Mouse (Mus musculus): ENCODE results near the gene Lgals3.

Lgals3 gene

DNA sequence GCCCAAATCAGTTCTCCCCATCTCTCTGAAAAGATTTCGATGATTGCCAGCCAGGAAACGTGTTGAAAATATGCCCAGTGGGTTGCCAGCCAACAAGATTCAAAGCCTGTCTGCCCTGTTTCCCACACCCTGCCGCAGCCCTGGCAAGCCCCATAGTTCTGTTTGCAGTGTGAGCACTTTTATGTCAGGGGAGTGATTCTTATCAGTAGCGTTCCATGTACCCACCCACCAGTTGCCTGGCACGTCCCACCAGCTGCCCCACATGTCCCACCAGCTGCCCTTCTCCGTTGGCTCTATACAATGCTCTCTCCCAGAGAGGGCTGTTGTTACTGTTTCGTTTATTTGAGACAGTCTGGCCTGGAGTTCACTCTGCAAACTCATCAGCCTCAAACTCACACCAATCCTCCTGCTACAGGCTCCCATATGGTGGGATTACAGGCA, 650 bp upstream of the Lgals3 start:
- in situ Hi-C loops (cut with MboI; ENCODE audit: unreplicated experiment in 2 of 2): no loop called here

DNA sequence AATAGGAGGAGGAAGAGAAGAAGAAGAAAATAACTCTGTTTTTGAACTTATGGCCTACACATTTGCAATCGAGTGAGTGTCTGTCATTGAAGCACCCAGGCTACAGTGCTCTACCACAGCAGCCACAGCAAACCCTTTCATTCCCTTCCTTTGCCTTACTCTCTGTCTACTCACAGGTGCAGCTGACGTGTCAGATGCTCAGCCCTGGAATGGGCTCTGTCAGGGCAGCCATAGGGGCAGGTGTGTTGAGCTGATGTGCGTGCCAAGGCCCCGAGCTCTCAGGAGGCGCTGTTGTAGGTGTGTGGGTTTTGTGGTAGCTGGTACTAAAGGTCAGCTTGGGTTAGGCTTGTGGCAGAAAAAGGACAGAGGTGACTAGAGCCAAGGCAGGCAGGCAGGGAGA, 2.2 kb downstream of the Lgals3 start:
- in situ Hi-C loops (cut with MboI; ENCODE audit: unreplicated experiment in 2 of 2): no loop called here

DNA sequence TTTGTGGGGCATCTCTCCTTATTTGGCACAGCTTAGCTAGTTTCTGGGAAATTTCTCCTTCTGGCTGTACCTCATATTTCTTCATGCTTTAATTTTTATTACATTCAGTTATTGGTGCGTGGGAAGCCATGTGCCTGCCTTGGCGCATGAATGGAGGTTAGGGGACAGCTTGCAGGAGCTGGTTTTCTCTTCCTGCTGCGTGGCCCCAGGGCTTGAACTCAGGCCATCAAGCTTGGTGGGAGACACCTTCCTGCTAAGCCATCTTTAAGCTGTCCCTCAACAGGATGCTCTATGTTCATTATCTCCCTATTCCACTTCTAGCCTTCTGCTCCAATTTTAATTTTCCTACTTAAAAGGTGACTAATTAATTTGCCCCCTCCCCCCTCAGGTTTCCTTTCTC, 3.2 kb downstream of the Lgals3 start:
- in situ Hi-C loops (cut with MboI; ENCODE audit: unreplicated experiment in 2 of 2): no loop called here

DNA sequence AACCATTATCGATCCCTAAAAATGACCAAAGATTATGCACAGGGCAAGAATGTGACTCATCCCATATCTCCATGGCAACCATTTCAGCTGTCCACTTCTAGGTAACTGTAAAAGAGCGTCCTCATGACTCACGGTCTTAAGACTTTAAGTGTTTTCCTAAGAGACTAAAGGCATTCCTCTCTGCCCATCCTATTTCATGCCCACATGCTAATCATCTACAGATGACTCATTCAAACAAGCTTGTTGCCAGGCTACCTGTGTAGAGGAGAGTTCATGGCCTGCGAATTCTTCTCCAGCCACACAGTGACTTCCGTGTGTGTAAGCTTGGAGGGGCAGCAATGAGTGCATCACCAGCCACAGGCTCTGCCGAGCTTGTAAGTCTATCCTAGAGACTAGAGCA, 4.1 kb downstream of the Lgals3 start:
- in situ Hi-C loops (cut with MboI; ENCODE audit: unreplicated experiment in 2 of 2): no loop called here

DNA sequence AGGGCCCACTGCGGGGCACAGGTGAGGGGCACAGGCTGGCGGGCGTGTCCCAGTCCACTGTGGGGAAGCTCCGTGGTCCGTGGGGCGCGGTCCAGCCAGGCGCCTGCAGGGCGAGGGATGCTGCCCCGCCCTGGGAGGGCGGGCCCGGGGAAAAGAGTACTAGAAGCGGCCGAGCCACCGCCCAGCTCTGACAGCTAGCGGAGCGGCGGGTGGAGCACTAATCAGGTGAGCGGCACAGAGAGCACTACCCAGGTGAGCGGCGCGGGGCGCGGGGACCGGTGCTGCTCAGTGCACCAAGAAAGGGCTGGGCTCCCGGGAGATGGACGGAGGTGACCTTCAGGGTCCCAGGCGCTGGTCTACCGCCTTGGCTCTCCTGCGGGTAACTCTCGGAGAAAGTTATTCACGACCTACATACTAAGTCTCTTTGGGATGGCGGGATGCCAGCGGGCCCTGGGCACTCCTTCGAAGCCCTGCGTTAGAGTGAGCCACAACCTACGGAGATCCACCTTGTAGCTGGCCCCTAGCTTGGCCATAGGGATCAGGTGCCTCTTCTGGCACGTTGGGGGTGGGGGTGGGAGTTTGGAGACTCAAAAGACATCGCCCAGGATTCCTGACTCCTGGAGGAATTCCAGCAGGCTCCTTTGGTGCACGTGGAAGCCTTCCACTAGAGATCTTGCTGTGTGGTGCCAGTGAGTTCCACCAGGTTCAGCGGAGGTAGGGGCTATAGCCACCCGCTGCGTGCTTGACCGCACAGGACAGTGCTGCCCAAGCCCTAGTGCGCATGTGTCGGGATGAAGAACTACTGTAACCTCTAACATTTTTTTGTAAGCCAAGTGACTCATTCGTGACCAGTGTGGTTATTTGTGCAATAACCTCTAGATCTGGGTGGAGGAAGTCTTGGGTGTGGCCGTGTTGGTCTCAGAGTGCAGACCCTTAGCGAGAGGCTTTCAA, 6.5 kb downstream of the Lgals3 start:
- in situ Hi-C loops (cut with MboI; ENCODE audit: unreplicated experiment in 2 of 2): no loop called here

DNA sequence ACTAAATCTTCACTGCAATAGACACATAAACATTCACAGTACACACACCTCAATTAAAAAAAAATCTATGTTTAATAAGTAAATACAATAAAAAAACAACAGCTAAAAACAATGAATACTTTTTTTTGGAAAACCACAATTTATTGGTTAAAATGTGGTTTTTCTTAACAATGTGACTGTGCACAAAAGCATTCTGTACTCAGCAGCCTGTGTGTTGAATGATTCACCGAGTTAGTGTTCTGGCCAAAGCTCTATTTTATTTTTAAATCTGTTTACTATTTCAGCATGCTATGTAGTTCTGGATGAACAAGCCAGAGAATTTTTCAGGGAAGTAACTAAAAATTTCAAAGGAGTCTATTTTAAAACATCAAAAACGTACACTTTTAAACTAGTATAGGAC, 9.0 kb downstream of the Lgals3 start:
- in situ Hi-C loops (cut with MboI; ENCODE audit: unreplicated experiment in 2 of 2): loop anchor here in 1 of 2 experiments (25.0 kb wide), 1 partner anchor 489 kb away; the partner anchor contains the start of gene Samd4

DNA sequence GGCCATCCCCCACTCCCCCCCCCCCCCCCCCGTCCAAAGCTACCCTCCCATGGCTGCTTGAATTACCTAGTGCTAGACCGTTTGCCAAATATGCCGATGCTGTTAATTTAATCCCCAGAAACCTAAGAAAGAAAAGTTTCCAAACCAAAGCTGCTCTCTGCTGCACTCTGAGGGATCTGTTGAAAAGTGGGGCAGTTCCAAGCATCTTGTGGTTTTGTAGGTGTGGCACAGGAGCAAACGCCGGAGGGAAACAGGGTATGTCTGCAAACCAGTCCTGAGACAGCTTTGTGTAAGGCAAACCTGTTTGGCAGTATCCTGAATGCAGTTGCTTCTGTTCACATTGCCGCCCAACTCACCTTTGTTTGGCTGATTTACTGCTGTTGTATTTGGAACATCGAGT, 10.8 kb downstream of the Lgals3 start:
- in situ Hi-C loops (cut with MboI; ENCODE audit: unreplicated experiment in 2 of 2): loop anchor here in 1 of 2 experiments (25.0 kb wide), 1 partner anchor 491 kb away; the partner anchor contains the start of gene Samd4

DNA sequence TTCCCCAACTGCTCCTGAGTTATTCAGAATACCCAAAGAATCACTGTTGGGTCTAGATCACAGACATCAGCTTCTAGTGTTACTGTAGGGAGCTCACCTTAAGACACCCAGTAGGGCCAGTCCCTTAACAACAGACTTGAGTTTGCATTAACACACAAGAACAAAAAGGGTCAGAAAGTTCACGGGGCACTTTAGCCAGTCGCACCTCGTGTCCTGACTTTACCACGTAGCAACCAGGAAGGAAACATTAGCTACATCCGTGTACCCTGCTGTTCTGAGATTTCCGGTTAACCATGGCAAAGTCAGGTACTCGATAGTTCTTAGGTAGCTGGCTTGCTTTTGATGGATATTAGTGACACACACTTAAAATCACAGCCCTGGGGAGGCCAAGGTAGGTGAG, 16.4 kb downstream of the Lgals3 start:
- in situ Hi-C loops (cut with MboI; ENCODE audit: unreplicated experiment in 2 of 2): loop anchor here in 1 of 2 experiments (25.0 kb wide), 1 partner anchor 497 kb away; the partner anchor contains the start of gene Samd4

DNA sequence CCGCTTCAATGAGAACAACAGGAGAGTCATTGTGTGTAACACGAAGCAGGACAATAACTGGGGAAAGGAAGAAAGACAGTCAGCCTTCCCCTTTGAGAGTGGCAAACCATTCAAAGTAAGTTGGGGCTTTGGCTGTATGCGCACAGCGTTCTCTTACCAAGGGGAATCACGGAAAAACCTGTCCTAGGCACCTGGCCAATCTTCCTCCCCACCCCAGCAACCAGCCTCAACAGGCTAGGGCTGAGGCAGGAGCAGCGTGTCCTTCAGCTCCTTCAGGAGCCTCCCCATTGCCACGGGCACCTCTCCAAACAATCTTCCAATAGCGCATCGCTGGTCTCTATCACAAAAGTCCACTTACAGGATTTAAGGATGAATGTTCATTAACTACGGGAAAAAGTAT, 17.1 kb downstream of the Lgals3 start:
- in situ Hi-C loops (cut with MboI; ENCODE audit: unreplicated experiment in 2 of 2): loop anchor here in 1 of 2 experiments (25.0 kb wide), 1 partner anchor 497 kb away; the partner anchor contains the start of gene Samd4

DNA sequence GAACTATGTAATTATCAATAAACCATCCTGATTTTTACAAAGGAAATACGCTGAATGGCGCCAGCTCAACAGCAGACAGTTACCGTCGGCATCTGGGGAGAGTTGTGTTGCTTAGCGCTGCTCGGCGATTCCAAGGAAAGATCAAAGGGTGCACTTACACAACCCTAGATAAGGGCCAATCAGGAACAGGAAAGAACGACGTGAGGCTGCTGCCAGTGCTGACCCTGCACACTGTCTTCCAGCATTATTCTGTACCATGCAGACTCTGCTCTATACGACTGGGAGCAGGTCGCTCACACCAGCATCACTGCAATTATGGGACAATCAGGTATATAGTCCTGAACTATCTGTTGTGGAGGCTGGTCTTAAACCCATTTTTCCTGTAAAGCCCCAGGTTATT, 18.6 kb downstream of the Lgals3 start:
- in situ Hi-C loops (cut with MboI; ENCODE audit: unreplicated experiment in 2 of 2): loop anchor here in 1 of 2 experiments (25.0 kb wide), 1 partner anchor 499 kb away; the partner anchor contains the start of gene Samd4

DNA sequence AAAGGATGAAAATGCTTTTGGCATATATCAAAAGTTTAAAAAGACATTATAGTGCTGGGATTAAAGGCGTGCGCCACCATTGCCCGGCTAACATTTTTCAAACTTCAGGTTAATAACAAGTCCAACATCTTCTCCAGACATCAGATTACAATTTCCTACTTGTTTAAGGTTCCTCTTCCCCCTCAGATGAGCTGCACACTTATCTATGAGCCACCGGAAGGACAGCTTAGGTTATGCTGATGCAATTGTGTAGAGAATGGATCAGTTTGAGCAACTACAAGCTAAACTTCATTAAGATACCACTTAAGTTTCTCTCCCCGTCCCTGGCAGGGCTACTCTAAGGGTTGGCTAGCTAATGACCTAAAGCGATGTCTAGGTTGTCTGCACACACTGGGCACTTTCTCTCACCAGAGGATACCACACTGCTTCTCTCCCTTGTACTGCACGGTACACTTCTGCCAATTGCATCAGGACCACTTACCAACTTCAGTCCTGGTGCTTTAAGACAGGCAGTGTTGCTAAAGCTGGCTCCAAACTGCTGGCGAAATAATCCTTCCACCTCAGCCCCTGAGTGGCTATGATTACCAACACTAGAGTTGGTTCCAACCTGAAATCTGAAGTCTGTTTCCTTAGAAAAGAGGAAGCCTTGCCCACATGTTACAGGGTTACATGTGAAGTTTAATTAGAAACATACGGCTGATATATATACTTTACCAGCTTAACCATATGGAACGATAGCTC, 26.0 kb downstream of the Lgals3 start:
- in situ Hi-C loops (cut with MboI; ENCODE audit: unreplicated experiment in 2 of 2): loop anchor here (5.0 to 25.0 kb wide), 6 partner anchors 51 to 509 kb away; partner anchors contain the start of genes Samd4 (in 2 of the 2), Socs4 (in 1 of the 2) and Wdhd1 (in 1 of the 2)

DNA sequence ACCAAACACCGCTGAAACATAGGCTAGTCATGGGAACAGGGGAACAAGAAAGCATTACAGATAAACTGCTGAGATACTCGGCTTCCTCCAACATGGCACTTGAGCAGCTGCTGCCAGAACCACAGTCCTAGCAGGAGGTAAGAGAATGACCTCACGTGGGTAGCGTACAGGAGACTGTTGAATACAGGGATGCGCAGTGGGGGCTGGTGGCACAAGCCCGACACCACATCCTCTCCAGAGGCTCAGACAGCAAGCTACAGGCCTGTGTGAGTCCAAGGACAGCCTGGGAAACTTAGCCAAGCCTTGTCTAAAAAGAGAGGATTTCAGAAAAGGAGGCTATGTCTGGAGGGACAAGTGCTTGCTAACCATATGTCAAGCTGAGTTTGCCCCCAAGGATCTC, 27.5 kb downstream of the Lgals3 start:
- in situ Hi-C loops (cut with MboI; ENCODE audit: unreplicated experiment in 2 of 2): loop anchor here (5.0 to 25.0 kb wide), 7 partner anchors 63 to 510 kb away; partner anchors contain the start of genes Samd4 (in 2 of the 2), Socs4 (in 1 of the 2) and Wdhd1 (in 1 of the 2)

DNA sequence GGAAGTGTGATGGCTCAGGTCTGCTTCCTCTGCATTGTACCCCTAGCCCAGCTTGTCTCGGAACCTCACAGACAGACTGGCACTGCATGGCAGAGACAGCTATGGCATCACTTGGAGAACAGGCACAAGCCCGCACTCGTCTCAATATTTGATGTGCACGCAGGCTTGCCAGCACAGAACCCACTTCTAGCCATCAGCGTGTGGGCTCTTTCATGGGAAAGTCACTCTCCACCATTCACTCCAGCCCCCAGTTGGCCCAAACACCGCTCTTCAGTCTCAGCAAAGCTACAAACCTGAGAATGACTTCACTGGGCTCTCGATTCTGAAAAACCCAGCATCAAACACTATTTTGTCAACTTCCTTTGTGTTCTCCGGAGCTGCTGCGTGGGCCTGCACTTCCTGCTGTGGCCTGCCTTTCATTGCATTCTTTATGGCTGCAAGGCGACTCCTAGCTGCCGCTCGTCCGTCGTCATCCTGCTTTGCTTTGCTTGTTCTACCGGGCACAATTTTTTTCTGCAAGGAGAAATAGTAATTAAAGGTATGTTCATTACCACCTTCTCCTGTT, 28.0 kb downstream of the Lgals3 start:
- in situ Hi-C loops (cut with MboI; ENCODE audit: unreplicated experiment in 2 of 2): loop anchor here (5.0 to 25.0 kb wide), 7 partner anchors 63 to 511 kb away; partner anchors contain the start of genes Samd4 (in 2 of the 2), Socs4 (in 1 of the 2) and Wdhd1 (in 1 of the 2)

DNA sequence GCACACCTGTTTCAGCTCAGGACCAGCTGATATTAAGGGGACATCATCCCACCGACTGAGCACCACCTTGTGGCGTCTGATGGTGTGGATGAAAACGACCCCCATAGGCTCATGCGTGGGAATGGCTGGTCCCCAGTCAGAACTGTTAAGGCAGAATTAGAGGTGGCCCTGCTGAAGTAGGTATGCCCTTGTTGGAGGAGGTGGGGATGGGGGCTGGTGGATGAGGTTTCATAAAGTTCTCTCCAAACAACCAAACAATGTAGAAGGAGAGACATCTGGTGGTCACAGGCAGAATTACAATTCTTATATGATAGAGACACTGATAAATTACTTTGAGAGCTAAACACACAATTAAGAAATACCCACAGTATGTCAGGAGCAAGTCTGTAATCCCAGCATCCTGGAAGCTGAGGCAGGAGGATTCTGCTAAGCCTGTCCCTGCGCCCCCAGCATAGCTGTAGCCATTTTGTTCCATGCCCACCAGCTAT, 28.7 kb downstream of the Lgals3 start:
- in situ Hi-C loops (cut with MboI; ENCODE audit: unreplicated experiment in 2 of 2): loop anchor here (5.0 to 25.0 kb wide), 7 partner anchors 64 to 511 kb away; partner anchors contain the start of genes Samd4 (in 2 of the 2), Socs4 (in 1 of the 2) and Wdhd1 (in 1 of the 2)

DNA sequence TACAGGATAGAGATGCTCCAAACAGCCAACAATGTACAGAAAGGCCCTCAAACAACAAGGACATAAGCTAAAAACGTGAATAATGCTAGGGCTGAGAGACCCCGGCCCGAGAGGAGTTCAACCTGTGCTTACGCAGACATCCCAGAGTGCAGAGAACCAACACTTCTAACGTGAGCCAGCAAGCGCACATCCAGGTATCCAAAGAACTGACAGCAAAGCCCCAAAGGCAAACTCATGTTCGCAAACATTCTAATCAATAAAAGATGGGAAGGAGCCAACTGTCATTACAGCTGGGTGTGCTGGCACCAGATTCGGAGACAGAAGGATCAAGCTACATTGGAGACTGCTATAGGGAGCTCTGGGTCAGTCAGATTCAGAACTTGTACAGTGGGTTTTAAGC, 35.2 kb downstream of the Lgals3 start:
- in situ Hi-C loops (cut with MboI; ENCODE audit: unreplicated experiment in 2 of 2): no loop called here

DNA sequence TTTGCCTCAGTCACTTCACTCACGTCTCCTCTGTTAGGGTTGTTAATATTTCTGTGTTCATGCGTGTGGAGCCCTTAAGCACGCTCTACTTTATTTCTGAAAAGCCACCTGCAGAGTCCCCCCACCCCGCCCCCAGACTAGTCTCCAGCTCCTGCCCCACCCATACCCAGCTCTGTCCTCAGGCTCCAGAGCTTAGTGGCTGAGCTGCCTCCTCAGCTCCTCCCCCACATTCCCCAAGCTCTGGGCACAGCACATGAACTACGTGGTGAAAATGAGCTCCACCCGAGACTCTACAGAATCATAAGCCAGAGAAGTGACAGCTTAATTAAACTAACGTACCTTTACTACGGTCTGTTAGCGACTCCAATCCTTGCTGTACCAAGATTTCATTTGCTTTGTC, 38.4 kb downstream of the Lgals3 start:
- in situ Hi-C loops (cut with MboI; ENCODE audit: unreplicated experiment in 2 of 2): no loop called here

DNA sequence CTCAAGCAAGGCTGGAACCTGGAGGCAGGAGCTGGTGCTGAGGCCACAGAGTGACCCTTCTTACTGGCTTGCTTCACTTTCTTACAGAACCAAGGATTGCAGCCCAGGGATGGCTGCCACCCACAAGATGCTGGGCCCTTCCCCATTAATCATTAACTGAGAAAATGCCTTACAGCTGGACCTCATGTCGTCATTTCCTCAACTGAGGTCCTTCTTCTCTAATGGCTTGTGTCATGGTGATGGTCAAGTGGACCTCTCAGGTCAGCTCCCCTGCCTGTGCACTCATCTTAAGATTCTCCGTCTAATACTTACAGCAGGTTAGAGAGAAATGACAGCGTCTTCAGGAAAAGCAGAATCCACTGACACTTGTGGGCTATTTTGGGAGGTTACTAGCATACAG, 49.8 kb downstream of the Lgals3 start:
- in situ Hi-C loops (cut with MboI; ENCODE audit: unreplicated experiment in 2 of 2): no loop called here

DNA sequence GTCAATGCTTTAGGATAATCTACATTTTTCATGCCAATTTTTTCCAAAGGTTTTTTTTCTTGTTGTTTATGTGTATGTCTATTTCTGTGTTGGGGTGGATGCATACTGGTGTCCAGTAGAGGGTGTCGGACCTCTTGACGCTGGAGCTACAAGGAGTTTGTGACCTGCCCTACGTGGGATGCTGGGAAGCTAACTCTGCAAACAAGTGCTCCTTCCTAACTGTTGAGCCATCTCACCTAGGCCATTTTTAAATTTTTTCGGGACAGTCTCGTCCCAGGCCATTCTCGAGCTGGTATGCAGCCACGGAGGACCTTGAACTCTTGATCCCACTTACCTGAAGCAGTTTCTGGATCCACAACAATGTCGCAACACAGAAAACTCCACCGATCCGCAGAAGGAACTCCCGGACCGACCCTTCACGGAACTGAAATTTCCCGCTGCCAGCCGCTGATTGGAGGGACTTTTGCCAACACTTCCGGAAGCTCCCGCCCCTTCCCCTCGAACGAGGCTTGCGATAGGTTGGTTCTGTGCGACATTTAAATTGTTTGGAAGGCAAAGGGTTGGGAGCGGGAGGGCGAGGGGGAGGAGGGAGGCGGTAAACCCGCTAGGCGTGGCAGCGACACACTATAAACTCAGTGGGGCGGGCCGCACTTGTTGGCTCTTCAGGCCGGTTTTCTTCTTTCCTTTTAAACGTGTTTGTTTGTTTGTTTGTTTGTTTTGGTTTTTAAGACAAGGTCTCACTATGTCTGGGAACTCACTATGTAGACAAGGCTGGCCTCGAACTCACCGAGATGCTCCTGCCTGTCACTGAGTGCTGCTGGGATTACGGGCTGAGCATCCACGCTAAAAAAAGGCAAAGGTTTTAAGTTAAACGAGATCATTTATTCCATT, 50.5 kb downstream of the Lgals3 start, which contains the start of gene Dlgap5:
Gene Dlgap5, minus strand, starts transcription at position 633 of the 891 bp plus-strand sequence.
- in situ Hi-C loops (cut with MboI; ENCODE audit: unreplicated experiment in 2 of 2): no loop called here

DNA sequence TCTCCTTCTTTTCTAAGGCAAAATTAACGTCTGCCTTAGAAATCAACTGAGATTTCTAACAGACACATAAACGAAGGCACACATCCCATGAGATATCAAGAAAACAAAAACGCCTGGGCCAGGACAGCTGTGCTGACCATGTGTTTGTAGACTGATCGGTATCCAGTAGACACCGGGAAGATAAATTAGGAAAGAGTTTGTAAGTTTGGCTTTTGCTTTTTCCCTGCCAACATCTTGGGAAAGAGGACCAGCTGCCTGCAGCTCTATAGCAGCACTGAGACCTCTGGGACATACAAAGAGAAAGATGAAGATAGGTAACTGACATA, 51.1 kb downstream of the Lgals3 start:
- in situ Hi-C loops (cut with MboI; ENCODE audit: unreplicated experiment in 2 of 2): no loop called here
